Mouse (Mus musculus) T-cell, adult 2 months (primary cell): ENCODE measurements around the gene Mef2d.

Experiments used
- DNase-seq: peaks from one replicate; pipeline ENCODE4 v3.0.0; 2022; ENCODE audit warnings: low spot score

Mef2d gene

DNA sequence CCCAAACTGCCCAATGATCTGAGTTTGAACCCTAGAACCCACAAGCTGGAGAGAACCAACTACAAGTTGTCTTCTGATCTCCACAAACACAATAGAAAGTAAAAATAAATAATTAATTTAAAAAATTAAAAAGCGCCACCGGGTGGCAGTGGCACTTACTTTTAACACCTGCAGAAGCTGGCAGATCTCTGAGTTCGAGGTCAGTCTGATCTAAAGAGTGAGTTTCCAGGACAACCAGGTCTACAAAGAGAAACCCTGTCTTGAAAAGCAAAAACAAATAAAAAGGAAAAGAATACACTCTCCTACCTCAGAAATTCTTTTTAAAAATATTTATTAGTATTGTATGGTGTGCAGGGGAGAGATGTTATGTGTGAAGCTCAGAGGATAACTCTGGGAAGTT lies 4.4 kb upstream of the Mef2d start:
- peak; percentile 68 for DNase-seq

DNA sequence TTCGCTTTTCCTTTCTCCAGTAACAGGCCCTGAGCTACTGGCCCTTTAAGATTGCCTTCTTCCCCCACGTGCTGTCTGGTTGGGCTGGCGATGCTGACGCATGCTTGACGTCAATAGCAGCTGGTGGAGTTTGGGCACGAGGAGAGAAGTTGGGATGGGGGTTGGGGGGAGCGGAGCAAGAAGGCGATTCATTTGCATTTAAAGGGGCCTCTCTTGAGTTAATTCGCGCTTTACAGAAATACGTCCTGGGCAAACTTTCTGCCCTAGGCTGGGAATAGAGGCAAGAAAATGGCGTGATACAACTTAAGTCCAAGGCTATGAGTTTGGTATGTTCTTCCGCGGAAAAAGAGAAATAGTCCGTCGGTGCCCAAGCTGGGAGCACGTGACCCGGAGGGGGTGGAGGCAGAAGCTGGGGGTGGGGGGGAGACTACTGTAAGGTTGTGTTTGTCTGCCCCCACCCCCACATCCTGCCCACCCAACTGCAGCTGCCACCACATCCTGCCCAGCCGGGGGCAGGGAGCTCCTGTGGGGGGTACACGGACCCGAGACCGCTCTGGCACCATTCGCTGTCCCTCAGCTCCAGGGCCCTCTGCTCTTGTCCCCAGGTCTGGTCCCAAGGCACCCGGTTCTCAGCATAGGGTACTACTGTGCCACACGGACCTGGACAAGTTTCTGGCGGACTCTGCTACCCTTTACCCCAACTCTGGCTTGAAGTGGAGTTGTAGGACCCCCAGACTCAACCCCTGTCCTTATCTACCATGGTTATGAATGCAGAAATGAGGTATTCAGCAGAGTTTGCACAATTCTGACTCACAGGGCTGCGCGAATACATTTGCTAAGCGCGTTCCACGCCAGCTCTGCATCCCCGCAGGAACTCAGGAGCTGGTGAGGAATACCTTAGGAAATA lies 3.6 kb upstream of the Mef2d start:
- DNase-seq: peak; percentile 97

DNA sequence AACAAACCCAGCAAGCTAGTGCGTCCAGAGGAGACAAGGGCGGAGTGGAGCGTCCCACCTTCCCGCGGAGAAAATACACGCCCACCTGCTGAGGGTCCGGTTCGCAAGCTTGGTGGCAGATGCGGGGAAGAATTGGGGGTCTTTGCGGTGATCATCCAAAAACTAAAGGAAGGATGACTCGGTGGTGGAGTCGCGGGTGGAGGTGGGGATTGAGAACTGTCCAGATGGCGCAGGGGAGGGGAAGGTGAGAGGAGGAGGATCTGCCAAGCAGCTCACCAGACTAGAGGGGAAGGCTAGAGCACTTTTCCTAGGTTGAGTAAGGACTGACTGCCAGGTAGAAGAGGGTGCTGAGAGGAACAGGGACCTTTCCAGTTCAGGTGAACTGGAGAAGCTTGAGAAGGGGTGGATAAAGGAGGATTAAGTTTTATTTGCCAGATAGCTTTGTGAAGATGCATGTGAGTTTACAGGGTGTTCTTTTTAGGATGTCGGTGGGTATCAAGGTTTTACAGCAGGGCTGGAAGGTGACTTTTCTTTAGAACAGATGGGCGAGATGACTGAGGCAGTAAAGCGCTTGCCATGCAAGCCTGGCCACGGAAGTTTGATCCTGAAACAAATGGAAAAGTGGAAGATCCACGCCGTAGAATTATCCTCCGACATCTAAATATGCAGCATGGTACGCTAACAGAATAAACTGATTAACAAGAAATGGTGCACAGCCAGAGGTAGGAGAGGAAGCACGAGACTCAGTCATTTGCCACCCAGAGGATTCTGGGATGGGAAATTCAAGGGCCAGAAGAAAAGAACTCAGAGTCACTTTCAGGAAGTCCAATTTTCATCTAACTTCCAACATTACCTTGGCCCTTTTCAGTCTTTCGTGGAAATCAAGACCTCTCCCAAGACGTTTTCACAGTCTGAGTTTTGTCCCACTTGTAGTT lies 2.7 kb upstream of the Mef2d start:
- DNase-seq: no peak

DNA sequence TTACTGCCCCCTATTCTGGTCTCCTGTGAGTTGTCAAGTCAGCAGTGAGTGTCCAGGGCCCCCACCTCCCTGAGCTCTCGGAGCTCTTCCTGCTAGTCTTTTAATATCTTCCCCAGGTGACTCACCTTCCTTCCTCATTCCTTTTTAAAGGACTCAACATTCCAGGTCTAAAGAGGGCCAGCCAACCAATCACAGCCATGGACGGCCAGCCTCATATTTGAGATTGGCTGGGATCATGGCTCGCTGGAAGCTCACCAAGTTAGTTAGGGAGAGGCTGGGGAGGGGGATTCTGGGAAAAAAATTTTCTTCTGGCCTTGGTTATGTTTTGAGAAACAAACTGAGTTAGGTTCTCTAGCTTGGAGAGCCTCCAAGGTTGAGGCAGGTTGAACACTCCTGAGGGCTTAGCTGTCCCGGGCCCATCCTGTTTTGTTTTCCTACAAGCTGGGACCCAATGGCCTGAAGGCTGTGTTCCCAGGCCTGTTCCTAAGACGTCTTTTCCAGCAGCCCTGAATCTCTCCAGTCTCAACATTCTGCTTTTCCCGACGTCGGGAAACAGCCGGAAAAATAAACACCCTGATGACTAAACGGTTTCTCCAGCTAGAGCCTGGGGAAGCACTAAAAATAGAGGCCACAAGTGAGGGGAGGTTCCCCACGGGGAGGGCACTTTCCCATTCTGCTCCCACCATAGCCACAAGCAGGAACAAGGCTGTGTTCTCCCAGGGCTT lies 1.8 kb upstream of the Mef2d start:
- DNase-seq: no peak

DNA sequence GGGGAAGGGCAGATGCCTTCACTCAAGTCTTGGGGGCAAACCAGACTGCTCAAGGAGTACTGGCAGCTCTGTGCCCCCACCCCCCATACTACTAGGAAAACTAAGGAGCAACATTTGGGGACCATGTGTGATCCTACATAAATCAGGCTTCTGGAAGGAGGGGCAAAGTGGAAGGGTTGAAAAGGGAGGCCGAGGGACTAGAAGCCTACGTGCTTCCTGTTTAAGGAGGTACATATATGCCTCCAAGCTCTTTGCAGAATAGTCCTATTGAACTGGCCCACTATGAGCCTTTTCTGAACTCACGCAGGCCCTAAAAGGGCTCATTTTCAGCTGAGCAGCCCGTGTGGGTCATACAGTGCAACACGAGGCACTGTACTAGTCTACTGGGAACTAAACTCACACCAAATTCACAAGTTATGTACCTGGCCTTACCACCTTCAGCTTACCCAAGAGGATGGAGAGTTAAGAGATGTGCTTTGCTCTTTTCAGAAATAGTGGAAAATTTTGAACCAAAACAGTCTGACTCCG lies 1.2 kb upstream of the Mef2d start:
- DNase-seq: peak; percentile 63

DNA sequence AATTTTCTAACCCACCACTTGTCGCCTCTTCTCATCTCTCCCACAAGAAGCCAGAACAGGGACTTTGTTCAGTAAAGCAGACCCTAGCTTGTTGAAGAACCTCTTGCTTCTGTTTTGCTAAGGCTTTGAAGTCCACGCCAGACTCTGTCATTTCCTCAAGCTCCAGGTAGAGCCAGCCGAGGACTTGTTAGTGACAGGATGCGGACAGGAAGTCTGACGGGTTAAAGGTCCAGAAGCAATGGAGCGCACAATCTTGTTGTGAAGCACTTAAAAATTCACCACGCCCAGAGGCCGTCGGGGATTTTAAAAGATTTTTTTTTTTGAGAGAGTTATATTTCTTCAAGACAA lies 759 bp upstream of the Mef2d start:
- DNase-seq: peak; percentile 86

DNA sequence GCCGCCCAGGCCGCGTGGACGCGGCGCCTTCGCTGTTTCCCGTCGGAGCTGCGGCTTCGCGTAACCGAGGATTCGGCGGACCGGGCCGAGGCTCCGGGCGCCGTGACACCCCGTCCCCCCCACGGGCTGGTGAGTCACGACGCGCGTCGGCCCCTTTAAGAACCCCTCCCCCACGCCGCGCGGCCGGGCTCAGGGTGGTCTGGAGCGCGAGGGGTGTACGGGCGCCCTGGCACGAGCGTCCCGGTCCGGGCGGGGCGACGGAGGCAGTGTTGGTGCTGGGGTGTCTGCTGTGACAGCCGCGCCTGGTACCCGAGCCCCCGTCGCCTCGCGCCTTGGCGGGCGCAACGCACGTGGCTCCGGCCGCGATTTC lies 359 bp downstream of the Mef2d start:
- no peak for DNase-seq

DNA sequence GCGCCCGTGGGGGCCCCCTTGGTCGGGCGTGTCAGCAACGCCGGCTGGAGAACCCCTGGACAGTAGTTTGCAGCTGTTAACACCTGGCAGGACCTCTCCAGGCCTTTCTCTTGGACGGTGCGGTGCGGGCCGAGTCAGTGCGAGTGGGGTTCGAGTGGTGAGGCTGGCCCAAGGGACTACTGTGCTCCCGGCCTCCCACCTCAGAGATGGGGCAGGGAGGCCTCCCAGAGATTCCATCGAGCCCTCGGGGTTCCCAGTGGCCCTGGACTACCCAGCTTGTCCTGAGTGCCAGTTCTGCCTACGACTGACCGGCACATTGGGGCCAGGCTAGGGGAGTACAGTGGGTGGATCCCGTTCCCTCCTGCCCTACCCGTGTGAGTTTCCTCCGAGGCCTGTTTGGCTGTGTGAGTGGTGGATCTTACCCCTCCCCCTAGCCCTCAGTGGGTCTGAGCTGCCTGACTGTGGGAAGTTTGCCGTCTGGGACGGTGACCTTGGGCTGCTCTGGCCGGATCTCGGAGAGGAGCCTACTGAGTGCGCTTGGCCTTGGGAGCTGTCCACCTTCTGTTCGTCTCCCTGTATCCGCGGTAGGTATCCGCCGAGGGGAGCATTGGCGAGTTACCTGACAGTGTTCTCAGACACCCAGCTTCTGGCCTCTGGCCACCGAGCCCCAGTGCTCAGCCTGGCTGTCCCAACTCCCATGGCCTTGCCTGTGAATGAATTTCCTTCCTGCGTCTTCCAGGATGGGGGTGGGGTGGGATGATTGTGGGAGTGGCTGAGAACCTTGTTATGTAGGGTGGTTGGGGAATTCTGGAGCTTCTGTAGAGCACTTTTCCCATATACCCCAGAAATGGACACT lies 972 bp downstream of the Mef2d start:
- peak; percentile 44 for DNase-seq

DNA sequence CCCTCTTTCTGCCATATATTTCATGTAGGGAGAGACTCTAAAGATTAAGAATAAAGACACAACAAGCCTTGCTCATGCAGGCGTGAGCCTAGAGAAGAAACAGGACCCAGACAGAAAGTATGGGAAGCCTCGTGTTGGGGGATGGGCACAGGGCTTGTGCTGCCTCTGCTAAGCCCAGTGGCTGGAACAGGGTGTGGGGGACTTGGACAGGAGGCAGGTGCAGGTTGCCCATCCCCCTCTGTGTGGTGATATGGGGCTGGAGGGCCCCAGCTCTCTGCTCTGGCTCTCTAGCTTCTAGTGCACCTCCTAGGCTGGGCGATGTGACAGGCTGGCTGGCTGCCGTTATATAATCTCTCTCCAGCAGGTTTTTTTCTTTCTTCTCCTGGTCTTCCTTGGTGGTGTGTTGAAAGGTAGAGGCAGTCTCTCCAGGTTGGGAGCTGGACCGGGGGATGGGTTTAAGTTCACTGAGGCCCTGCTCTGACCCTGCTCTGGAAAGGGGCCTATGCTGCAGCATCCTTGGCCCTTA lies 1.9 kb downstream of the Mef2d start:
- no peak for DNase-seq

DNA sequence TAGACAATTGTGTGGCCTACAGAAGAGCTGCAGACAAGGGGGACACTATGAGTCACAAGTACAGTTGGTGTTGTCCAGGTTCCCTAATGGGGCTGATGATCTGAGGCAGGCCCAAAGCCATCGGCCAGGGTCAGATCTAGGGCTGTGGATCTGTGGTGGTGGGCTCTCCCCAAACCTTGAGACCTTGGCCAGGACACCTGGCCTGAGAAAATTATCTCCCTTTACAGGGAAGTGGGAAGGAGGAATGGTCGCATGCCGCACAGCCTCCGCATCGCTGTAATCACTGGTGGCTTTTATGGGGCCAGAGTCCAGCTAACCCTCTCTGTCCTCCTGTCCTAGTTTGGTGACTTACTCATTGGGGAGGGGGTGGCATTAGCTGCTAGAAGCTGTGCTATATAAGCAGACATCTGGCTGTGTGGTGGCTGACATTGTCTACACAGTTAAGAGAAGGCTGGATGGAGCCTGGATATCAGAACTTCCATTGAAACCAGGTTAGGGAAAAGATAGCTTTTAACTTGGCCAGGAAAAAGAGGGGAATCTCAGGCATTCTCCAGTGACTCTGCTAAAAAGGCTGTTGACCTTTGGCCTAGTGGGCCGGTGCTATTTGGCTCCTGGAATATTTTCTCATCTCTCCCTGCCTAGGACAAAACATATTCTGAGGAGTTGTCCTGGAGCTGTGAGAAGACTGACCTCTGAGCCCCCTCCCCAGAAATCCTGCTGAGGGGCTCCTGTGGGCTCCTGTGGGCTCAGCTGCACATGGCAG lies 2.7 kb downstream of the Mef2d start:
- DNase-seq: no peak

DNA sequence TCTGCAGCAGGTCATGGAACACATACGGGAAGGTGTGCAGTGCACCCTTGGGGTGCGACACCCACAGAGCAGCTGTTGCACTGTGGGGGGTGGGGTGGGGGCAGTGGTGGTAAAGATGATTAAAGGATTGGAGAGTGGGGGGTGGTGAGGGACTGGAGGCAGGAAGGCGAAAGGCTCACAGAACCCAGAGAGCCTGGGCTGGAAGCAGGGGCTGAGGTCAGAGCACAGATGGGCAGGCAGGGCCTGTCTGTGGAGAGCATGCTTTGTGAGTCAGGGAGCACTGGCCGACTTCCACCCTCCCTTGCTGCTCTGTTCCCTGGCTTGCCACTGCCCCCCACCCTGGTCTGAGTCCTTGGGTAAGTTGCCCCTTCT lies 3.2 kb downstream of the Mef2d start:
- DNase-seq: no peak

DNA sequence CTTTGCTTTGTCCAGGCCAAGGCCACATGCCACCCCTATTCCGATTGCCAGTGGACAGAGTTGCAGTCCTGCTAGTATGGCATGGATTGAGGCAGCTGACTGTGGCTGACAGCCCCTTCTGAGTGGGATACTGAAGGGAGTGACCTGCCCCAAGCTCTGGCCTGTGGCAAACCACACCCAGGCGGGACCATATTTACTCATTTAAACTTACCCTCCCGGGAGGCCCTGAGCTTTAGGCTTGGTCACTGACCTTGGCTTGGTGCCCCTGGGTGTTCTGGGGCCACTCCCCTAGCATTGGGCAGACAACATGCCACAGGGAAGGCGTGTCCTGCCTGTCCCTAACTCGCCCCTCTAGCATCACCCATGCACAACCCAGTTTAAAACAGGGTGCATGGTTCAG lies 3.8 kb downstream of the Mef2d start:
- DNase-seq: no peak

DNA sequence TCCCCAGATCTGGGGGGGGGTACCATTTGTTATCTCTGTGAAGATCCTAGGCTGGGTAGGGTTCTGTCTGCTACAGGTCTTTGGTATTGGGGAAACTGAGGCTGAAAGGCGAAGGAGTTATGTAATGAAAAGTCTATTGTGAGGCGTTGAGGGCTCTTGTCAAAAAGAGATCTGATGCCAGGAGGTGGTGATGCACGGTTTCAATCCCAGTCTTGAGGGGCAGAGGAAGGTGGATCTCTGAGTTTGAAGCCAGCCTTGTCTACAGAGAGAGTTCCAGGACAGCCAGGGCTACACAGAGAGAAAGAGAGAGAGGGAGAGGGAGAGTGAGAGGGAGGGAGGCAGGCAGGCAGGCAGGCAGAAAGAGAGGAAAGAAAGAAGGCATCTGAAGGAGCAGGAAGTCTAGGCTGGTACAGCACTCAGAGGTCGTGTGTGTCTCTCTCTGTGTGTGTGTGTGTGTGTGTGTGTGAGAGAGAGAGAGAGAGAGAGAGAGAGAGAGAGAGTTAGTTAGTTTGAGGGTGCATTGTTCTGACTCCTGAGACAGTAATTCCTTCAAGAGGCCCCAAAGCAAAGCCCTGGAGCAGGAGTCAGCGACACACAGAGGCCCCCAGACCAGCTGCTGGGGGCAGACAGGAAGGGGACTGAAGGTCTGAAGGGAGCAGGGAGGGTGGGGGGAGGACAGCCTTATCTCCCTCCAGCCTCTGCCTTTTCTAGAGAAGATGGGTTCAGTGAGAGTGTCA lies 4.4 kb downstream of the Mef2d start:
- DNase-seq: no peak

DNA sequence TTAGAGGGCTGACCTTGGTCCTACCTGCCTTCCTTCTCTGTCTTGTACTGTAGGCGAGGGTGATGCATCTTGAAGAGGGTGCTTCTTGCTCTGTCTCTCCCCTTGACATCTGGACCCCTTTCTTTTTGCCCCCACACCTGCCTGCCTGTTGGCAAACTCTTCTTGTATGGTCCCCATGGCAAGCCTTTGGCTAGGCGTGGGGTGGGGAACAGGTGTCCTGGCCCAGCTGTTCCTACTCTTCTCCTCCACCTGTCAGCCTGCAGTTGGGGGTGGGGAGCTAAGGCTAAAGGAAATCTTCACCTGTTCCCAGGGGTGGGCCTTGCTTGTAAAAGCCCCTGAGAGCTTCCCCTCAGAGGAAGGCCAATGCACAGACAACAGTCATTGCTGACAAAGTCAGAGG lies 5.3 kb downstream of the Mef2d start:
- DNase-seq: no peak

DNA sequence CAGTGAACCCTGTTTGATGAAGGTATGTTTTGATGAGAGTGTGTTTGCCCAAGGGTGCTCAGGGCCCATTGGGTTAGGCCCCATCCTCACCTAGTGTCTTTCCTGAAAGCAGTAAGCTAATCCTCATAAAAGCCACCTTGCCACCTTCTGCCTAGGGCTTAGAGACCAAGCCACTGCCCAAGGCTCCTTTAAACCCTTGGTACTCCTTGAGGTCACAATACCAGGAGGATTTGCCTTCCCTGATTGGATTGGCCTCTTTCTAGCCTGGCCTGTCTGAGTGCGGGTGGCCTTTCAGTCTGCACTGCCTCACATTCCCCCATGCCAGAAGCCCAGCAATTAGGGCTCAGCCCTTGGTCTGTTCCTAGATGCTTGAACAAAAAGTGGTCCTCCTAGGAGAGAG lies 5.7 kb downstream of the Mef2d start:
- no peak for DNase-seq

DNA sequence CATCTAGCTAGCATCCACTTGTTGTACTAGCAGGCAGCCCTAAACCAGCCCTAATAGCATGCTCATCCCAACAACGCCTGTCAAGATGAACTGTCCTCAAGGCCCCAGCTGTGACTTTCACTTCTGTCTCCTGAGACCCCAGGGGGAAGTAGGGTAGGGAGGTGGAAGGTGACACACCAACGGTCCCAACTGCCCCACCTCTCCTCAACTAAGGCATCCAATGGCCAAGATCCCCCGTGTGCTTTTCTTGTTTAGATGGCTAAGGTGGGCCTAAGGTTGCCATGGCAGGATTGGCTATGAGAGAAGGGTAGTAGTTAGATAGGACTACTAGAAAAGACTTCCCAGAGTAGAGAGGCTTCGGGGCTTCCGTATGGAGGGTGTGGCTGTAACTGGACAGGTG lies 6.2 kb downstream of the Mef2d start:
- no peak for DNase-seq

DNA sequence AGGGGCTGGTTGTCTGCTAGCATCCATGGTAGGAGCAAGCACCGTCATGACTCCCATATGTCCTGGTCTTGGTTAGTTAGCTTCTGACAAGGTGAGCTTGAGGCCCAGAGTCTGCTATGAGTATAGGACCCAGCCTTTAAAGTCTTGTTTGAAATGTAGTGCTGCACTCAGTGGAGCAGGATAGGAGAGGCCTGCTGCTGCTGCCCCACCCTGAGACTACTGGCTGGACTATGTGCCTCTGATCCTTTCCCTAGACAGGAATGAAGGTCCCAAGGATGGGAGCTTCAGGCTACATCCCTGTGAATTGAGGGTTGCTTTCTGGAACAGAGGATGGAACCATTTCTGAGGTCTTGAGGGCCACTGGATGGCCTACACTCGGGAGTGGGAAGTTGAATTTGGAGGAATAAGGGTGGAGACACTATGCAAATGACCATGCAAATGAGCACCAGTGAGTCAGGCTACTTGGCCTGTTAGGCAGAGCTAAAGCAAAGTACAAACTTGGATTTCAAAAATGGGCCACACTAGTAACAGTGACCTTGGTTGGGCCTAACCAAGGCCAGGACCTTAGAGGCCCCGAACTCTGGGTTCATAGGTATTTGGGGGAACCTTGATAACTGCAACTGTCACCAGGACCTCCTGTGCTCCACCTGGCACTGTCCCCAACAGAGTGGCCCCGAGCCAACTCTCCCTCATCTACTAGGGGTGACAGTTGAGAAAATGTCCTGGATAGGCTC lies 6.8 kb downstream of the Mef2d start:
- DNase-seq: no peak

DNA sequence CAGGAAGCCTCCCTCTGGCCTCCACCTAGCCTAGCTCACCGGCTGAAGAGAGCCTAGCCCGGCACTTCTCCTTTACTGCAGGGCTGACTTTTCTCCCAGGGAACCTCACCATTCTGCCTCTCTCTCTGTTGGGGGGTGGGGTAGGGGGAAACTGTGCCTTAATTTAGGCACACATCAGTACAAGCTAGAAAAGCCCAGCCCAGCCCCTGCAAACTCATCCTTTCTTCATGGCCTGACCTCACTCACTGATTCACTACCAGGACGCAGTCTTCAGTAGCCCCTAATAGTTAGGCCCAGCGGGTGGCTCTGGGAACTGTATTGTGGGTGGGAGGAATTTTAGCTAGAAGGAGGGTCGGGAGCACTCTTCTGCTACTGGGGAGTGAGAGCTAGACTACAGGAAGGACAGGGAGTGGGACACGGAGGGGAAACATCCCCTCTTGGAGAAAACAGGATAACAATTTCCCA lies 7.4 kb downstream of the Mef2d start:
- DNase-seq: no peak
